Mouse (Mus musculus) CD4-positive, CD25-positive, alpha-beta regulatory T cell, adult 2 months (primary cell): ENCODE data around the gene Dlx5.

Experiments
- DNase-seq: peaks from one replicate; pipeline ENCODE4 v3.0.0-alpha.2; 2012; ENCODE audit warnings: low read depth, low spot score

Dlx5 gene

GRCm38 (mm10) chr6:6859950-6860410 lies 21.9 kb downstream of the Dlx5 start:
- DNase-seq = no peak

- DNase-seq = no peak
Measured at GRCm38 (mm10) chr6:6859111-6859949, 22.6 kb downstream of the Dlx5 start.

- no peak for DNase-seq
Measured at GRCm38 (mm10) chr6:6858571-6858970, 23.3 kb downstream of the Dlx5 start.

- DNase-seq = no peak
Measured at GRCm38 (mm10) chr6:6857766-6858165, 24.1 kb downstream of the Dlx5 start.

GRCm38 (mm10) chr6:6856881-6857280 lies 25.0 kb downstream of the Dlx5 start:
- DNase-seq = no peak

GRCm38 (mm10) chr6:6856316-6856715 lies 25.6 kb downstream of the Dlx5 start:
- DNase-seq = no peak

GRCm38 (mm10) chr6:6855746-6856185 lies 26.1 kb downstream of the Dlx5 start:
- no peak for DNase-seq

GRCm38 (mm10) chr6:6854902-6855745 lies 26.8 kb downstream of the Dlx5 start:
- DNase-seq = no peak

- DNase-seq = no peak
Measured at GRCm38 (mm10) chr6:6854176-6854575, 27.7 kb downstream of the Dlx5 start.

- DNase-seq = no peak
Measured at GRCm38 (mm10) chr6:6852944-6853343, 28.9 kb downstream of the Dlx5 start.

GRCm38 (mm10) chr6:6851166-6851565 lies 30.7 kb downstream of the Dlx5 start:
- no peak for DNase-seq

- DNase-seq = no peak
Measured at GRCm38 (mm10) chr6:6850324-6851060, 31.4 kb downstream of the Dlx5 start.

- no peak for DNase-seq
Measured at GRCm38 (mm10) chr6:6849744-6850143, 32.1 kb downstream of the Dlx5 start.

GRCm38 (mm10) chr6:6848541-6848940 lies 33.3 kb downstream of the Dlx5 start:
- DNase-seq = no peak

- DNase-seq = no peak
Measured at GRCm38 (mm10) chr6:6833301-6833700, 48.6 kb downstream of the Dlx5 start.

GRCm38 (mm10) chr6:6830446-6830845 lies 51.4 kb downstream of the Dlx5 start:
- DNase-seq = no peak
